Mouse (Mus musculus): Measurements from ENCODE around the gene Cdrt4.

The Cdrt4 gene

GRCm38 (mm10) chr11:62995755-62996521 is 44.9 kb downstream of the Cdrt4 start:
- no peak for DNase-seq (ENCODE audit: low spot score in 2 of 2)

- DNase-seq (ENCODE audit: low spot score in 2 of 2) = no peak
Measured at GRCm38 (mm10) chr11:62996522-62996898, 45.5 kb downstream of the Cdrt4 start.

GRCm38 (mm10) chr11:62997039-62997717 is 46.2 kb downstream of the Cdrt4 start:
- DNase-seq (ENCODE audit: low spot score in 2 of 2) = no peak

- no peak for DNase-seq (ENCODE audit: low spot score in 2 of 2)
Measured at GRCm38 (mm10) chr11:62997718-62998281, 46.8 kb downstream of the Cdrt4 start.

- DNase-seq (ENCODE audit: low spot score in 2 of 2) = no peak
Measured at GRCm38 (mm10) chr11:63000126-63000525, 49.1 kb downstream of the Cdrt4 start.

- no peak for DNase-seq (ENCODE audit: low spot score in 2 of 2)
Measured at GRCm38 (mm10) chr11:63004617-63005016, 53.6 kb downstream of the Cdrt4 start.

GRCm38 (mm10) chr11:63007376-63007775 is 56.4 kb downstream of the Cdrt4 start:
- DNase-seq (ENCODE audit: low spot score in 2 of 2) = no peak

- no peak for DNase-seq (ENCODE audit: low spot score in 2 of 2)
Measured at GRCm38 (mm10) chr11:63008004-63008403, 57.0 kb downstream of the Cdrt4 start.

- DNase-seq (ENCODE audit: low spot score in 2 of 2) = no peak
Measured at GRCm38 (mm10) chr11:63009761-63010160, 58.8 kb downstream of the Cdrt4 start.

GRCm38 (mm10) chr11:63017327-63018082 is 66.5 kb downstream of the Cdrt4 start:
- no peak for DNase-seq (ENCODE audit: low spot score in 2 of 2)

- DNase-seq (ENCODE audit: low spot score in 2 of 2) = no peak
Measured at GRCm38 (mm10) chr11:63018083-63018622, 67.2 kb downstream of the Cdrt4 start.

GRCm38 (mm10) chr11:63020633-63021032 is 69.6 kb downstream of the Cdrt4 start:
- no peak for DNase-seq (ENCODE audit: low spot score in 2 of 2)

- DNase-seq (ENCODE audit: low spot score in 2 of 2) = no peak
Measured at GRCm38 (mm10) chr11:63021141-63021806, 70.3 kb downstream of the Cdrt4 start.

GRCm38 (mm10) chr11:63023461-63023860 is 72.5 kb downstream of the Cdrt4 start:
- no peak for DNase-seq (ENCODE audit: low spot score in 2 of 2)

GRCm38 (mm10) chr11:63024136-63024535 is 73.1 kb downstream of the Cdrt4 start:
- DNase-seq (ENCODE audit: low spot score in 2 of 2) = no peak

GRCm38 (mm10) chr11:63025476-63025875 is 74.5 kb downstream of the Cdrt4 start:
- no peak for DNase-seq (ENCODE audit: low spot score in 2 of 2)

- DNase-seq (ENCODE audit: low spot score in 2 of 2) = no peak
Measured at GRCm38 (mm10) chr11:63026651-63027141, 75.7 kb downstream of the Cdrt4 start.

GRCm38 (mm10) chr11:63028131-63028530 is 77.1 kb downstream of the Cdrt4 start:
- no peak for DNase-seq (ENCODE audit: low spot score in 2 of 2)

GRCm38 (mm10) chr11:63029148-63029714 is 78.2 kb downstream of the Cdrt4 start:
- DNase-seq (ENCODE audit: low spot score in 2 of 2) = no peak

- no peak for DNase-seq (ENCODE audit: low spot score in 2 of 2)
Measured at GRCm38 (mm10) chr11:63029721-63030120, 78.7 kb downstream of the Cdrt4 start.
